Mouse (Mus musculus) kidney, postnatal 10 days (tissue): ENCODE data around the gene Gm4871.

Experiments
- DNase-seq: peaks from one replicate; pipeline ENCODE4 v3.0.0; 2021; ENCODE audit warnings: mixed read lengths

Gene Gm4871

GRCm38 (mm10) chr5:144990051-144990450, 42.5 kb downstream of the Gm4871 start:
- no peak for DNase-seq

GRCm38 (mm10) chr5:144989061-144989405, 43.5 kb downstream of the Gm4871 start:
- no peak for DNase-seq

GRCm38 (mm10) chr5:144988340-144989060, 44.1 kb downstream of the Gm4871 start:
- DNase-seq = peak; percentile 61

GRCm38 (mm10) chr5:144987561-144987960, 45.0 kb downstream of the Gm4871 start:
- DNase-seq = no peak

GRCm38 (mm10) chr5:144984839-144985238, 47.7 kb downstream of the Gm4871 start:
- DNase-seq = no peak

- no peak for DNase-seq
These were observed 49.3 kb downstream of the Gm4871 start for GRCm38 (mm10) chr5:144983227-144983626.
